Mouse (Mus musculus) brown adipose tissue, adult 24 weeks (tissue): ENCODE results near the gene Plch1. TPM values are rescaled to one million over a fixed set of nuclear protein-coding genes. Genes with fewer than 3 reads are reported as not detected.
A peak's percentile ranks its signal among the peaks of the same experiment; 100 is the strongest.

Experiments
- H3K27ac ChIP-seq: fragments of 200-500 bp; replicated peaks from 2 replicates; pipeline ENCODE4 v1.5.1; 2012; ENCODE audit warnings: low read depth, mild to moderate bottlenecking, low read length
- H3K4me1 ChIP-seq: fragments of 200-500 bp; 2 replicates; pipeline ENCODE4 v1.6.1; 2012; ENCODE audit warnings: low read length, mixed read lengths; ENCODE audit not compliant: control insufficient read depth, insufficient read depth, insufficient read length
- H3K4me3 ChIP-seq: fragments of 200-500 bp; 2 replicates; pipeline ENCODE4 v1.5.1; 2012; ENCODE audit warnings: low read depth, mild to moderate bottlenecking, low read length, moderate library complexity; ENCODE audit not compliant: insufficient read depth
- polyA plus RNA-seq: library from polyadenylated mRNA; stranded (reverse); fragments of >200 nt; gene quantifications from 2 replicates; pipeline ENCODE4 v1.2.4, GENCODE M21; 2012; ENCODE audit not compliant: missing spikeins, insufficient read depth, insufficient read length

Plch1 gene
- polyA plus RNA-seq: not detected in 2 replicates

GRCm38 (mm10) chr3:63899309-63899695 is at the start of gene Plch1:
Plch1 (minus strand) TSS chr3:63899472.
- H3K4me3 ChIP-seq: peak within 1 kb of the TSS; percentile 59
- H3K27ac ChIP-seq: no peak within 1 kb of the TSS
- no peaks in the 10 kb centered on the region for H3K4me1 ChIP-seq

- Histone ChIP-seq H3K27ac (no peak overlapping the region), H3K4me3 (no peak overlapping the region), H3K4me1 (no peaks in the 10 kb centered on the region)
Measured at GRCm38 (mm10) chr3:63941204-63941850, 42.1 kb upstream of the Plch1 start.

- Histone ChIP-seq H3K27ac (no peak overlapping the region), H3K4me1 (no peaks in the 10 kb centered on the region), H3K4me3 (no peak overlapping the region)
Measured at GRCm38 (mm10) chr3:63938928-63939327, 39.7 kb upstream of the Plch1 start.

GRCm38 (mm10) chr3:63928878-63929859 is 29.9 kb upstream of the Plch1 start, which contains the start of gene E130311K13Rik:
E130311K13Rik (minus strand) TSS chr3:63929472.
- Histone ChIP-seq H3K4me1 (peaks cover 2% of the 10 kb centered on the region; the same call in 1 of the 2 replicates), H3K27ac (peak within 1 kb of the TSS; percentile 94), H3K4me3 (peak within 1 kb of the TSS; percentile 93)

- Histone ChIP-seq H3K4me1 (no peaks in the 10 kb centered on the region), H3K27ac (no peak overlapping the region), H3K4me3 (no peak overlapping the region)
Measured at GRCm38 (mm10) chr3:63919634-63920033, 20.4 kb upstream of the Plch1 start.

GRCm38 (mm10) chr3:63910301-63910700 is 11.0 kb upstream of the Plch1 start:
- H3K27ac ChIP-seq: no peak overlapping the region
- no peaks in the 10 kb centered on the region for H3K4me1 ChIP-seq
- no peak overlapping the region for H3K4me3 ChIP-seq

GRCm38 (mm10) chr3:63905241-63905640 is 6.0 kb upstream of the Plch1 start:
- Histone ChIP-seq H3K4me3 (no peak overlapping the region), H3K4me1 (no peaks in the 10 kb centered on the region), H3K27ac (no peak overlapping the region)

- Histone ChIP-seq H3K27ac (no peak overlapping the region), H3K4me1 (no peaks in the 10 kb centered on the region), H3K4me3 (no peak overlapping the region)
Measured at GRCm38 (mm10) chr3:63904157-63904556, 4.9 kb upstream of the Plch1 start.

GRCm38 (mm10) chr3:63900021-63900571 is 824 bp upstream of the Plch1 start:
- H3K4me1 ChIP-seq: no peaks in the 10 kb centered on the region
- no peak overlapping the region for H3K4me3 ChIP-seq
- no peak overlapping the region for H3K27ac ChIP-seq

GRCm38 (mm10) chr3:63898581-63899308 is 527 bp downstream of the Plch1 start:
- Histone ChIP-seq H3K4me3 (peak overlapping the region; percentile 59), H3K27ac (no peak overlapping the region), H3K4me1 (no peaks in the 10 kb centered on the region)

- Histone ChIP-seq H3K4me1 (no peaks in the 10 kb centered on the region), H3K27ac (no peak overlapping the region), H3K4me3 (no peak overlapping the region)
Measured at GRCm38 (mm10) chr3:63897177-63897576, 2.1 kb downstream of the Plch1 start.

- no peak overlapping the region for H3K4me3 ChIP-seq
- no peaks in the 10 kb centered on the region for H3K4me1 ChIP-seq
- no peak overlapping the region for H3K27ac ChIP-seq
Measured at GRCm38 (mm10) chr3:63896303-63896702, 3.0 kb downstream of the Plch1 start.

GRCm38 (mm10) chr3:63895786-63896185 is 3.5 kb downstream of the Plch1 start:
- no peak overlapping the region for H3K4me3 ChIP-seq
- H3K4me1 ChIP-seq: no peaks in the 10 kb centered on the region
- H3K27ac ChIP-seq: no peak overlapping the region

- Histone ChIP-seq H3K27ac (no peak overlapping the region), H3K4me1 (no peaks in the 10 kb centered on the region), H3K4me3 (no peak overlapping the region)
Measured at GRCm38 (mm10) chr3:63893677-63894076, 5.6 kb downstream of the Plch1 start.

GRCm38 (mm10) chr3:63892154-63892553 is 7.1 kb downstream of the Plch1 start:
- no peaks in the 10 kb centered on the region for H3K4me1 ChIP-seq

More at GRCm38 (mm10) chr3:63892154-63892553, 7.1 kb downstream of the Plch1 start:
- no peak overlapping the region for H3K27ac ChIP-seq
- H3K4me3 ChIP-seq: no peak overlapping the region
